In genomic region chr14:75283609-75284192, GRCm38 (mm10) we compare ENCODE assay signal across 8 mouse cellular contexts. TPM values are rescaled to one million over a fixed set of nuclear protein-coding genes. Genes with fewer than 3 reads are reported as not detected.
DNase-seq lines count a peak whose midpoint lies in the region; ATAC-seq and TF ChIP-seq lines count a peak whose summit lies in the region.

No protein-coding gene starts in this region.

- peak; percentile 13 to 32 for DNase-seq in left cerebral cortex, postnatal 10 days (ENCODE audit: extremely low spot score in 1 of 2, low spot score in 2 of 2)
- DNase-seq in left cerebral cortex, adult 11 months (ENCODE audit: low spot score): no peak
- no peak for DNase-seq in forebrain, embryonic 11.5 days (ENCODE audit: low spot score)
- no peak for DNase-seq in limb, embryonic 10.5 days (ENCODE audit: low spot score)
- DNase-seq in midbrain, postnatal 0 days (ENCODE audit: low spot score): peak; percentile 44
- no peak for DNase-seq in B cell, adult 2 months
- no peak for DNase-seq in left cerebral cortex, postnatal 25 days (ENCODE audit: low spot score in 2 of 2)

- peak overlapping the region; percentile 89 for H3K9ac ChIP-seq in forebrain, embryonic 11.5 days (ENCODE audit: low read length)
- peak overlapping the region; percentile 87 for H3K9ac ChIP-seq in midbrain, postnatal 0 days (replicated peaks; ENCODE audit: low read length, poor library complexity, severe bottlenecking)

- intact Hi-C loops in left cerebral cortex, postnatal 10 days (cut with DNase I): no loop called here
- intact Hi-C loops in left cerebral cortex, postnatal 25 days (cut with DNase I): no loop called here

- H3K4me1 ChIP-seq in bone marrow, adult 2 months (ENCODE audit: control insufficient read depth, insufficient read depth, low read length): no peaks in the 10 kb centered on the region; the same call in 1 of the 2 replicates
- peaks cover 2% of the 10 kb centered on the region; the same call in 1 of the 2 replicates for H3K4me1 ChIP-seq in forebrain, embryonic 11.5 days (replicated peaks; ENCODE audit: control insufficient read depth, insufficient read depth, low read length)
- H3K4me1 ChIP-seq in limb, embryonic 10.5 days: peaks cover 14% of the 10 kb centered on the region
- no peaks in the 10 kb centered on the region for H3K4me1 ChIP-seq in midbrain, postnatal 0 days (ENCODE audit: insufficient read depth, low read length)

- H3K9me3 ChIP-seq in forebrain, embryonic 11.5 days (ENCODE audit: control insufficient read depth, low read length): no peaks in the 10 kb centered on the region
- H3K9me3 ChIP-seq in limb, embryonic 10.5 days (replicated peaks): no peaks in the 10 kb centered on the region
- H3K9me3 ChIP-seq in midbrain, postnatal 0 days (ENCODE audit: low read length): no peaks in the 10 kb centered on the region

- H3K4me2 ChIP-seq in forebrain, embryonic 11.5 days (ENCODE audit: low read depth, low read length, severe bottlenecking): peak overlapping the region; percentile 78
- peak overlapping the region; percentile 73 for H3K4me2 ChIP-seq in midbrain, postnatal 0 days (ENCODE audit: low read depth, low read length, poor library complexity, severe bottlenecking)

- H3K27ac ChIP-seq in bone marrow, adult 2 months (ENCODE audit: control insufficient read depth, insufficient read depth, low read depth, low read length, poor library complexity): peak overlapping the region; percentile 7
- H3K27ac ChIP-seq in forebrain, embryonic 11.5 days (ENCODE audit: low read depth, low read length): no peak overlapping the region
- peak overlapping the region; percentile 85 for H3K27ac ChIP-seq in limb, embryonic 10.5 days
- H3K27ac ChIP-seq in midbrain, postnatal 0 days (ENCODE audit: low read depth, low read length): peak overlapping the region; percentile 87

- H3K36me3 ChIP-seq in forebrain, embryonic 11.5 days (ENCODE audit: control insufficient read depth, insufficient read depth, low read length): no peaks in the 10 kb centered on the region
- H3K36me3 ChIP-seq in limb, embryonic 10.5 days: no peaks in the 10 kb centered on the region
- no peaks in the 10 kb centered on the region for H3K36me3 ChIP-seq in midbrain, postnatal 0 days (ENCODE audit: insufficient read depth, low read length)

- no peaks in the 10 kb centered on the region for H3K27me3 ChIP-seq in forebrain, embryonic 11.5 days (ENCODE audit: control insufficient read depth, insufficient read depth, low read length)
- H3K27me3 ChIP-seq in limb, embryonic 10.5 days (ENCODE audit: low read depth, poor library complexity, severe bottlenecking): no peaks in the 10 kb centered on the region
- H3K27me3 ChIP-seq in midbrain, postnatal 0 days (ENCODE audit: insufficient read depth, low read length): no peaks in the 10 kb centered on the region

- H3K4me3 ChIP-seq in bone marrow, adult 2 months (replicated peaks; ENCODE audit: control insufficient read depth, low read depth, low read length): peak overlapping the region; percentile 87
- H3K4me3 ChIP-seq in forebrain, embryonic 11.5 days (ENCODE audit: low read depth, low read length): peak overlapping the region; percentile 98
- peak overlapping the region; percentile 80 for H3K4me3 ChIP-seq in limb, embryonic 10.5 days
- H3K4me3 ChIP-seq in midbrain, postnatal 0 days (ENCODE audit: low read depth, low read length): peak overlapping the region; percentile 90

- peak; percentile 59 for ATAC-seq in forebrain, embryonic 11.5 days (replicated peaks; ENCODE audit: low FRiP score)
- peak; percentile 35 for ATAC-seq in midbrain, postnatal 0 days (ENCODE audit: low FRiP score)

- no peak for TF ChIP-seq POLR2A in bone marrow, adult 2 months (IDR thresholded peaks at IDR 0.05; ENCODE audit: borderline replicate concordance, control insufficient read depth, low read depth, low read length)

- 6% methylated on average over 19 of the region's 19 CpGs for WGBS in bone marrow, adult 2 months
- WGBS in forebrain, embryonic 11.5 days: 6% methylated on average over 19 of the region's 19 CpGs
- 6% methylated on average over 19 of the region's 19 CpGs for whole genome bisulfite sequencing in limb, embryonic 10.5 days
- 6% methylated on average over 19 of the region's 19 CpGs for WGBS in midbrain, postnatal 0 days

- TF ChIP-seq CTCF in bone marrow, adult 2 months (IDR thresholded peaks at IDR 0.05; ENCODE audit: control insufficient read depth, insufficient read depth, low read length): no peak
- no peak for TF ChIP-seq CTCF in midbrain, postnatal 0 days (IDR thresholded peaks at IDR 0.05)

RNA-seq across cellular contexts. Expression of gene Zc3h13, which starts 0.5 kb away (rescaled TPM):
- total RNA-seq in left cerebral cortex, postnatal 10 days (2021): 10 to 100 TPM; 46.3 to 49.0 TPM
- 14.6 and 19.1 TPM in 2 replicates for polyA plus RNA-seq in bone marrow, adult 2 months (2011; ENCODE audit: insufficient read depth, insufficient read length, low replicate concordance, missing spikeins)
- 35.3 and 40.6 TPM in 2 replicates for polyA plus RNA-seq in forebrain, embryonic 11.5 days (2014; fragmentation: Nextera tagmentation; extraction: Ambion mirVana)
- polyA plus RNA-seq in limb, embryonic 10.5 days (2016; fragmentation: Nextera tagmentation; extraction: Ambion mirVana): 34.0 and 38.9 TPM in 2 replicates
- total RNA-seq in midbrain, postnatal 0 days (2014; rRNA removed): 15.2 and 19.2 TPM in 2 replicates
- 37.2 and 51.2 TPM in 2 replicates for polyA plus RNA-seq in midbrain, postnatal 0 days (2015; fragmentation: Nextera tagmentation; extraction: Ambion mirVana)
- total RNA-seq in left cerebral cortex, postnatal 25 days (2021): 10 to 100 TPM; 53.2 to 58.2 TPM

RNA-seq across cellular contexts. Expression of gene Cpb2, which starts 41.6 kb away (rescaled TPM):
- not detected for total RNA-seq in left cerebral cortex, postnatal 10 days (2021)
- 1.8 TPM in 1 of 2 replicates, not detected in the other for polyA plus RNA-seq in bone marrow, adult 2 months (2011; ENCODE audit: insufficient read depth, insufficient read length, low replicate concordance, missing spikeins)
- polyA plus RNA-seq in forebrain, embryonic 11.5 days (2014; fragmentation: Nextera tagmentation; extraction: Ambion mirVana): not detected in 2 replicates
- polyA plus RNA-seq in limb, embryonic 10.5 days (2016; fragmentation: Nextera tagmentation; extraction: Ambion mirVana): not detected in 2 replicates
- not detected in 2 replicates for total RNA-seq in midbrain, postnatal 0 days (2014; rRNA removed)
- polyA plus RNA-seq in midbrain, postnatal 0 days (2015; fragmentation: Nextera tagmentation; extraction: Ambion mirVana): 0.20 TPM in 1 of 2 replicates, not detected in the other
- not detected for total RNA-seq in left cerebral cortex, postnatal 25 days (2021)

Comparison
In these comparisons a context has a peak if more than half of its experiments do, and no peak if none do; other contexts are left out.
1. DNase-seq: peak in left cerebral cortex, postnatal 10 days (2 of 2) and midbrain, postnatal 0 days (single experiment); none in left cerebral cortex, adult 11 months (single experiment), forebrain, embryonic 11.5 days (single experiment), limb, embryonic 10.5 days (single experiment), B cell, adult 2 months (0 of 2) and left cerebral cortex, postnatal 25 days (0 of 2).
2. Peak in every context shown above with its lines, with median percentiles within 50 percentile points of each other: H3K4me3 ChIP-seq.